Mouse (Mus musculus): ENCODE measurements around the gene Kif5c. TPM values are rescaled to one million over a fixed set of nuclear protein-coding genes. Genes with fewer than 3 reads are reported as not detected.
A peak's percentile ranks its signal among the peaks of the same experiment; 100 is the strongest.

The Kif5c gene
- total RNA-seq, 1 experiment from 2014 or later, result 0.05 TPM

GRCm38 (mm10) chr2:49716490-49716889 is 97.4 kb downstream of the Kif5c start:
- peak; percentile 34 for ATAC-seq (replicated peaks; ENCODE audit: low read depth, poor library complexity, severe bottlenecking)

DNA sequence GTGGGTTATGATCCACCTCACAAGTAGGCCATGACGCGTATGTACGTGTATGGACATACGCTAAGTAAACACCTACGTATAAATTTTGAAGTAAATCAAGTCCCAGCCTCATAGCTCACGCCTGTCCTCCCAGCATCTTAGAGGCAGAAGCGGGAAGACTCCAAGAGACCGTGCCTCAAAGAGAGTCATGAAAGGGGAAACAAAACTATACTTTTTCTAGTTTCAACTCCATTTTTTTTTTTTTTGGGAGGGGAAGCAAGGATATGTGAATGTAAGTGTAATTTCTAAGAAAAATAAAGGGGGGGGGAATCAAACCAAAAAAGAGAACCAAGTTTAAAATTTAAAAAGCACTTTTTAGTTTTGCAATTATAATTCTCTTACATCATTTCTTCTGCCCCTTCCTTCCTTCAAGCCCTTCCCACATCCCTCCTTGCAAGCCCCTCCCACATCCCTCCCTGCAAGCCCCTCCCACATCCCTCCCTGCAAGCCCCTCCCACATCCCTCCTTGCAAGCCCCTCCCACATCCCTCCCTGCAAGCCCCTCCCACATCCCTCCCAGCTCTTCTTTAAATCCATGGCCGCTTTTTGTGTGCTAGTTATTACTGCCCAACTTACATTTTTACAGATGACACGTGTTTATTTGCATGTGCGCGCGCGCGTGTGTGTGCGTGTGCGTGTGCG is 98.5 kb downstream of the Kif5c start:
- peak; percentile 46; the same call in 1 of the 2 replicates for ATAC-seq (replicated peaks; ENCODE audit: low read depth, poor library complexity, severe bottlenecking)

DNA sequence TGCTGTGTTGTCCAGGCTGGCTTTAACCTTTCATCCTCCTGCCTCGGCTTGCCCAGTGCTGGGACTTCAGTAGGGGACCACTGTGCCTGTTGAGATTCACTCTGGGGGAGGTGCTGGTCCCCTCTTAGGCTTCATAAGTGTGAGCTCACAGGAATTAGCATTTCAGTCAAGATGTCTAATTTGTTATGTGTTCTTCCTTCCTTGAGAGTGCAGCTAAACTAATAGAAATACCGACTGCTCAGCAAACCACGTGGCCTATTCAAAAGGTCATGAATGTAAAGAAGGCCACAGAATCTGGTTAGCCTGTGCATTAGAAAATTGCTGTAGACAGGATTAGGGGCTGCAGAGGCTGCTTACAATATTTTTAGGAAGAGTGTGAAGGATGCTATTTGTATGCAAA is 99.4 kb downstream of the Kif5c start:
- ATAC-seq (replicated peaks; ENCODE audit: low read depth, poor library complexity, severe bottlenecking), result no peak

GRCm38 (mm10) chr2:49718935-49719850 is 100.1 kb downstream of the Kif5c start:
- ATAC-seq (replicated peaks; ENCODE audit: low read depth, poor library complexity, severe bottlenecking), result no peak

DNA sequence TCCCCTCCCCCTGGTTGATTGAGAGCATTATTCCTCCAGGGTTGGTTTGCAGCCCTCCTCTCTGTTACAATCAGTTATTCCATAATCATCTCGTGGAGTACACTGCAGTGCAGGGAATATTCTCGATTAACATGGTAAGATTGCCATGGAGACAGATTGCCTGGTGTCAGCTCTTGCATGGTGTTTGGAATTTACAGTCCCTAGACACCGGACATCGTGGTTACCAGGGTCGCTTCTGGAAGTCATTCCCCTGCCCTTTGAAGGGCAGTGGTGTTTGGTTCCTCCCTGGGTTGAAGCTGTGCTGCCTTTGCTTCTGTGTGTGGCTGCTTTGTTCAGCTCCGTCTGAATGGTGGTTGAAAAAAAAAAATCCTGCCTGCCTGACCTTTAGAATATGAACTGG is 100.8 kb downstream of the Kif5c start:
- 0 out of 2 replicates have a peak, but pooled peaks have one; percentile 19 for ATAC-seq (replicated peaks; ENCODE audit: low read depth, poor library complexity, severe bottlenecking)

DNA sequence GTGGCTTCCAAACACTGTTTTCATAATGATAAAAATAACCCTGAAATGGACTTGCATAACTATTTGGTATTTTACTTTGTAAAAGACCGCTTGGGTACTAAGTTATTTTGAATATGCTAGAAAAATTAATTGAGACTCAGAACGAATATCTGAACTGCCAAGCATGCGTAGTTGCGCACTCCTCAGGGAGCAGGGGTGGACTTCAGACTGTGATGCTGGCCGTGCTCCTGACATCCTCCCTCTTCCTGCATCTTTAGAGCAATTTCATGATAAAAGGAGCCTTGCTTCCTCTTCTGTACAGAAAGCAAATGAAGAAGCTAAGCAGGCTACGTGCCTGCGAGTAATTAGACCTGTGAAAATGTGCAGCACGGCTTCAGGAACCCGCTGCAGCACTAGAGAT is 101.2 kb downstream of the Kif5c start:
- 0 out of 2 replicates have a peak, but pooled peaks have one; percentile 30 for ATAC-seq (replicated peaks; ENCODE audit: low read depth, poor library complexity, severe bottlenecking)

DNA sequence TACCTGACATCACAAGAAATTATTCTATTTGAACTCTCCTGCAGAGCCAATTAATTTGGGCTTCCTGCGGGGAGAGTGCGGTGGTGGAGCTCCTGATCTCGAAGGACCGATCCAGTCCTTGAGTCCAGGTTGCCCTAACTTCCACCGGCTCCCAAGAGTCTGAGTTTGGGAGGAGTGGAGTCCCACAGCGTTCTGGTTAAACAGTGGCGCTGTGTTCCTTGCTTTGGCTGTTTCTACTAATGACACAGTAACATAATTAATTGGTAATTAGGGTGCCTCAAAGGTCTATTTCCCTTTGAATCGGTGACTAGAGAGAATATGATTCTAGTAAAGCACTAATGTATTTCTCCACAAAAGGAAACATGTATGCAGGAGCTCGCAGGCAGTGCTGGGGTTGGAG is 103.2 kb downstream of the Kif5c start:
- no peak for ATAC-seq (replicated peaks; ENCODE audit: low read depth, poor library complexity, severe bottlenecking)

DNA sequence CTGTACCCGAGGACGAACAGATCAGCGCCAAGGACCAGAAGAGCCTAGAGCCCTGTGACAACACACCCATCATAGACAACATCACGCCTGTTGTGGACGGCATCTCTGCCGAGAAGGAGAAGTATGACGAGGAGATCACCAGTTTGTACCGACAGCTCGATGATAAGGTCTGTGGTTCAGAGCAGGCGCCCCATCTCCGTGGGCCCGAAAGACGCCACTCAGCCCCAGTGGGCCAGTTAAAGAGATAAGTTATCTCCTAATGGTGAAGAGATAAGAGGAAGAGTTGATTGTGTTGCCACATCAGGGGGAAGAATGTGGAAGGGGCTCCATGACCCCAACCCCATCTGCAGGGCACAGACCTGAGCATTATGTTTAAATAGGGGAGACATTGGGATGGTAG is 103.9 kb downstream of the Kif5c start:
- no peak for ATAC-seq (replicated peaks; ENCODE audit: low read depth, poor library complexity, severe bottlenecking)

- ATAC-seq (replicated peaks; ENCODE audit: low read depth, poor library complexity, severe bottlenecking), result no peak
These were observed 107.6 kb downstream of the Kif5c start for GRCm38 (mm10) chr2:49726672-49727071.

GRCm38 (mm10) chr2:49727199-49727598 is 108.1 kb downstream of the Kif5c start:
- peak; percentile 84 for ATAC-seq (replicated peaks; ENCODE audit: low read depth, poor library complexity, severe bottlenecking)

DNA sequence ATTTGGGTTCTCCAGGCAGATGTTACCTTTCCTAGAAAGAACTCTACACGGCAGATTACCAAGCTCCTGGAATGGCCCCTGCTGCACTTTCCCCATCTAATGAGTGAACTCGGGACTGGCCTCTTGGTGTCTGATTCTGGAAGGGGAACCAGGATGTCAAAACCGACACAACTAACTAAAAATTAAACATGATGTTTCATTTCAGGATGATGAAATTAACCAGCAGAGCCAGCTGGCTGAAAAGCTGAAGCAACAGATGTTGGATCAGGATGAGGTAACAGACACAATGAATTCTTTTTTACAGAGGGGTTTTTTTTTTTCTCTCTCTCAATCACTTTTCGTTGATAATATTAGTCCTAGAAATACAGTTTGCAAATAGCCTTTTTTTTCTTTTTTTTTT is 108.6 kb downstream of the Kif5c start:
- ATAC-seq (replicated peaks; ENCODE audit: low read depth, poor library complexity, severe bottlenecking), result no peak

DNA sequence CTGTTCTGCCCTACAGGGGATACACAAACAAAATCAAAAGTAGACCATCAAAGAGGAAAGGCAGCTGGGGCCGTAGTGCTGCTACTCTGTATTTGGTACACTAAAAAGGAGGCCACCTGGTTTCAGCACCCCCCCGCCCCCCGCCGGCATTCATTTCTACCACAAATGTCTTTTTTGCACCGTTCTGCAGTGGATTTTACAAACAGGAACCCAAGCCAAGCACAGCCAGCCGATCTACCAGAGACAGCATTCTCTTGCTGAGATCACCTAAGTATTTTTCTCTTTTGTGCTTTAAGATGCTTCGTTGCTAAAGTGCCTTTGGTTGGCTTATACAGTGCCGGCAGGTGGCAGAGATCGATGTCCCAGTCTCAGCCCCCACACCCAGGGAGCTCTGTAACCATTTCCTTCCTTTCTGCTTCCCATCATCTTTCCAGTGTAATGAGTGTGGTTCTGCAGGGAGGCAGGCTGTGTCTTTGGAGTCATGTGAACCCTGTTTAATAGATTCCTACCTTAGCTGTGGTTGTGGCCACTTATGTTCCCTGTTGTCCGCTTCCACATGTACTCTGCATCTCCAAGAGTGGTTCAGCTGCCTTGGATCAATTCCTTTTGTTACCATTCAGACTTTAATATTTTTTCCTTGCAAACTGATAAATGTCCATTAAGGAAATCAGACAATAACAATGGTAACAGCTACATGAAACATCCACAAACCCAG is 110.0 kb downstream of the Kif5c start:
- no peak for ATAC-seq (replicated peaks; ENCODE audit: low read depth, poor library complexity, severe bottlenecking)

- ATAC-seq (replicated peaks; ENCODE audit: low read depth, poor library complexity, severe bottlenecking), result no peak
These were observed 110.5 kb downstream of the Kif5c start for GRCm38 (mm10) chr2:49729611-49729969.

- peak; percentile 38 for ATAC-seq (replicated peaks; ENCODE audit: low read depth, poor library complexity, severe bottlenecking)
These were observed 111.1 kb downstream of the Kif5c start for GRCm38 (mm10) chr2:49730183-49730582.

- ATAC-seq (replicated peaks; ENCODE audit: low read depth, poor library complexity, severe bottlenecking), result peak; percentile 13
These were observed 113.9 kb downstream of the Kif5c start for GRCm38 (mm10) chr2:49732745-49733655.

GRCm38 (mm10) chr2:49733656-49734008 is 114.5 kb downstream of the Kif5c start:
- peak; percentile 39 for ATAC-seq (replicated peaks; ENCODE audit: low read depth, poor library complexity, severe bottlenecking)

- peak; percentile 65 for ATAC-seq (replicated peaks; ENCODE audit: low read depth, poor library complexity, severe bottlenecking)
These were observed 115.1 kb downstream of the Kif5c start for GRCm38 (mm10) chr2:49734013-49734780.

- no peak for ATAC-seq (replicated peaks; ENCODE audit: low read depth, poor library complexity, severe bottlenecking)
These were observed 116.3 kb downstream of the Kif5c start for GRCm38 (mm10) chr2:49735386-49735785.

GRCm38 (mm10) chr2:49739046-49739445 is 119.9 kb downstream of the Kif5c start:
- ATAC-seq (replicated peaks; ENCODE audit: low read depth, poor library complexity, severe bottlenecking), result no peak

Data from common myeloid progenitor, adult 5-6 weeks (primary cell).